Mouse (Mus musculus): Measurements from ENCODE around the gene Sesn1. TPM values are rescaled to one million over a fixed set of nuclear protein-coding genes. Genes with fewer than 3 reads are reported as not detected.

Sesn1 gene
- total and polyA plus RNA-seq, 3 experiments, result 9.1 to 49.3 (median 30.3) TPM

- Histone ChIP-seq H3K9me3 (replicated peaks) (peaks cover 14% of the 10 kb centered on the region), H3K4me1 (ENCODE audit: insufficient read depth, low read depth, low read length) (no peaks in the 10 kb centered on the region), H3K4me3 (ENCODE audit: low read depth, low read length) (no peak overlapping the region), H3K36me3 (replicated peaks) (peaks cover 34% of the 10 kb centered on the region), H3K27me3 (ENCODE audit: insufficient read depth, low read length) (no peaks in the 10 kb centered on the region)
- ATAC-seq (ENCODE audit: extremely low read depth, insufficient number of reproducible peaks, low FRiP score, poor library complexity, severe bottlenecking) (no peak), DNase-seq (ENCODE audit: low spot score) (no peak)
- TF ChIP-seq POLR2AphosphoS5 (IDR thresholded peaks at IDR 0.05; ENCODE audit: insufficient replicate concordance, low read depth, low read length), result no peak
- no peak for TF ChIP-seq TAL1 (conservative IDR thresholded peaks at IDR 0.05; ENCODE audit: low read depth, low read length)
- no peak for TF ChIP-seq CTCF (IDR thresholded peaks at IDR 0.05; ENCODE audit: low read depth, low read length)
- no peak for TF ChIP-seq GATA1 (IDR thresholded peaks at IDR 0.05; ENCODE audit: borderline replicate concordance, low read length)
These were observed 17.4 kb upstream of the Sesn1 start for GRCm38 (mm10) chr10:41792375-41792774.

GRCm38 (mm10) chr10:41797253-41797652, 12.5 kb upstream of the Sesn1 start:
- TF ChIP-seq GATA2 (IDR thresholded peaks at IDR 0.05; ENCODE audit: borderline replicate concordance, low read depth, low read length) (no peak), TAL1 (conservative IDR thresholded peaks at IDR 0.05; ENCODE audit: low read depth, low read length) (no peak), GATA1 (IDR thresholded peaks at IDR 0.05; ENCODE audit: borderline replicate concordance, low read length) (no peak), POLR2AphosphoS5 (IDR thresholded peaks at IDR 0.05; ENCODE audit: insufficient replicate concordance, low read depth, low read length) (no peak), CTCF (IDR thresholded peaks at IDR 0.05; ENCODE audit: low read depth, low read length) (no peak)
- Histone ChIP-seq H3K36me3 (replicated peaks) (peaks cover 70% of the 10 kb centered on the region), H3K9me3 (replicated peaks) (peaks cover 39% of the 10 kb centered on the region), H3K4me1 (ENCODE audit: insufficient read depth, low read depth, low read length) (no peaks in the 10 kb centered on the region), H3K4me3 (ENCODE audit: low read depth, low read length) (no peak overlapping the region), H3K27me3 (ENCODE audit: insufficient read depth, low read length) (no peaks in the 10 kb centered on the region)
- ATAC-seq (ENCODE audit: extremely low read depth, insufficient number of reproducible peaks, low FRiP score, poor library complexity, severe bottlenecking) (no peak), DNase-seq (ENCODE audit: low spot score) (no peak)

DNA sequence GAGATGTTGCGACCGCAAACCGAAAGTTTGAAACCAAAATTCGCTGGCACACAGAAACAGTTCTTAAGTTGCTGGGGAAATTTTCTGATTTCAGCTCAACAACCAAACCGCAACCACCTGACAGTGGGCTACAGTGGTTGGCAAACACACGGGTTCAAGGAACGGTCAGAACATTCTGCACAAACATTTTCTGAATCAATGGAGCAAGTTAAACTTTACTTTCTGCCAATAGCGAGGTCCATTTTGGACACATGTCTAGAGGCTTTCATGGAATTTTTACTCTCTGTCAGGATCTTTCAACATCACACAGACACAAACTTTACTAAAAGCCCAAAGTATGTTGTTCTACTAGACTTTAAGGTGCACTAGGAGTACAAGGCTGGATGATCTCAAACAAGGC, 6.3 kb upstream of the Sesn1 start:
- Histone ChIP-seq H3K27me3 (ENCODE audit: insufficient read depth, low read length) (no peaks in the 10 kb centered on the region), H3K4me3 (ENCODE audit: low read depth, low read length) (no peak overlapping the region), H3K4me1 (ENCODE audit: insufficient read depth, low read depth, low read length) (peaks cover 6% of the 10 kb centered on the region), H3K36me3 (replicated peaks) (peaks cover 79% of the 10 kb centered on the region), H3K9me3 (replicated peaks) (peaks cover 33% of the 10 kb centered on the region)
- TF ChIP-seq GATA2 (IDR thresholded peaks at IDR 0.05; ENCODE audit: borderline replicate concordance, low read depth, low read length) (no peak), TAL1 (conservative IDR thresholded peaks at IDR 0.05; ENCODE audit: low read depth, low read length) (no peak), POLR2AphosphoS5 (IDR thresholded peaks at IDR 0.05; ENCODE audit: insufficient replicate concordance, low read depth, low read length) (no peak), CTCF (IDR thresholded peaks at IDR 0.05; ENCODE audit: low read depth, low read length) (no peak), GATA1 (IDR thresholded peaks at IDR 0.05; ENCODE audit: borderline replicate concordance, low read length) (no peak)
- no peak for DNase-seq (ENCODE audit: low spot score)
- ATAC-seq (ENCODE audit: extremely low read depth, insufficient number of reproducible peaks, low FRiP score, poor library complexity, severe bottlenecking), result no peak

- TF ChIP-seq TAL1 (conservative IDR thresholded peaks at IDR 0.05; ENCODE audit: low read depth, low read length) (no peak), POLR2AphosphoS5 (IDR thresholded peaks at IDR 0.05; ENCODE audit: insufficient replicate concordance, low read depth, low read length) (no peak), GATA1 (IDR thresholded peaks at IDR 0.05; ENCODE audit: borderline replicate concordance, low read length) (no peak)
- H3K36me3 ChIP-seq (replicated peaks), result peaks cover 70% of the 10 kb centered on the region
- peaks cover 29% of the 10 kb centered on the region for H3K9me3 ChIP-seq (replicated peaks)
- H3K4me3 ChIP-seq (ENCODE audit: low read depth, low read length), result no peak overlapping the region
- DNase-seq (ENCODE audit: low spot score) (no peak), ATAC-seq (ENCODE audit: extremely low read depth, insufficient number of reproducible peaks, low FRiP score, poor library complexity, severe bottlenecking) (no peak)
- H3K4me1 ChIP-seq (ENCODE audit: insufficient read depth, low read depth, low read length), result peaks cover 6% of the 10 kb centered on the region
- H3K27me3 ChIP-seq (ENCODE audit: insufficient read depth, low read length), result no peaks in the 10 kb centered on the region
These were observed 5.0 kb upstream of the Sesn1 start for GRCm38 (mm10) chr10:41804711-41805110.

DNA sequence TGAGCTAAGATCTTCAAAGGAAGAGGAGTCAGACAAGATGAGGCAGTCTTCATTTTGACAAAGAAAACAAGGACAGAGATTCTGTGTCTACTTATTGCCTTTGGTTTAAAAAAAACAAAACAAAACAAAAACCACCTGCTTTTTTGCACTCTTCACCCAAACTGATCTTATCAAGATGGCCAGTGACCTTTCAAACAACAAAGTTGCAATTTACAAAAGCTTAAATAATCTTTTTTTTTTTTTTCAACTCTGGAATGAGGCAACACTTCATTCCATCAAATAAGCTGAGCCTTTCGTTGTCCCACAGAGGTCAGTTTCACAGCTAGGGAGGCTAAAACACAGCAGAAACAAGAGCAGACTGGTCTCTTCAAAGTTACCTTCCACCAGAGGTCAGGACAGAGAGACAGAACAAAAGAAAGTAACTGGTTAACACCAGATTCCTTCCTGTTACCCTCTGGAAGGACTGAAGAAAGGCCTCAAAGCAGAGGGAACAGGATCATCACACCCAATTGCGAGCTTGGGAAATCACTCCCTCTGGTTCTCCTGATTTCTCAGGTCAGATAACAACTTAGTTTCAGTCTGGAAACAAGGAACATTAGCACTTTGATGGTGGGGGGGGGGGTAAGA, 3.9 kb upstream of the Sesn1 start:
- DNase-seq (ENCODE audit: low spot score) (no peak), ATAC-seq (ENCODE audit: extremely low read depth, insufficient number of reproducible peaks, low FRiP score, poor library complexity, severe bottlenecking) (no peak)
- H3K9me3 ChIP-seq (replicated peaks), result peaks cover 24% of the 10 kb centered on the region
- no peaks in the 10 kb centered on the region for H3K27me3 ChIP-seq (ENCODE audit: insufficient read depth, low read length)
- no peak for TF ChIP-seq GATA2 (IDR thresholded peaks at IDR 0.05; ENCODE audit: borderline replicate concordance, low read depth, low read length)
- no peak for TF ChIP-seq GATA1 (IDR thresholded peaks at IDR 0.05; ENCODE audit: borderline replicate concordance, low read length)
- no peak for TF ChIP-seq POLR2AphosphoS5 (IDR thresholded peaks at IDR 0.05; ENCODE audit: insufficient replicate concordance, low read depth, low read length)
- TF ChIP-seq CTCF (IDR thresholded peaks at IDR 0.05; ENCODE audit: low read depth, low read length), result no peak
- no peak for TF ChIP-seq TAL1 (conservative IDR thresholded peaks at IDR 0.05; ENCODE audit: low read depth, low read length)
- peaks cover 59% of the 10 kb centered on the region for H3K36me3 ChIP-seq (replicated peaks)
- H3K4me3 ChIP-seq (ENCODE audit: low read depth, low read length), result no peak overlapping the region
- peaks cover 10% of the 10 kb centered on the region for H3K4me1 ChIP-seq (ENCODE audit: insufficient read depth, low read depth, low read length)

- peak; percentile 64 for DNase-seq (ENCODE audit: low spot score)
- Histone ChIP-seq H3K4me3 (ENCODE audit: low read depth, low read length) (peak overlapping the region; percentile 86), H3K27me3 (ENCODE audit: insufficient read depth, low read length) (no peaks in the 10 kb centered on the region), H3K9me3 (replicated peaks) (no peaks in the 10 kb centered on the region), H3K4me1 (ENCODE audit: insufficient read depth, low read depth, low read length) (peaks cover 35% of the 10 kb centered on the region), H3K36me3 (replicated peaks) (peaks cover 30% of the 10 kb centered on the region)
- peak; percentile 66 for ATAC-seq (ENCODE audit: extremely low read depth, insufficient number of reproducible peaks, low FRiP score, poor library complexity, severe bottlenecking)
- TF ChIP-seq GATA1 (IDR thresholded peaks at IDR 0.05; ENCODE audit: borderline replicate concordance, low read length) (no peak), TAL1 (conservative IDR thresholded peaks at IDR 0.05; ENCODE audit: low read depth, low read length) (no peak), POLR2AphosphoS5 (IDR thresholded peaks at IDR 0.05; ENCODE audit: insufficient replicate concordance, low read depth, low read length) (no peak), CTCF (IDR thresholded peaks at IDR 0.05; ENCODE audit: low read depth, low read length) (no peak), GATA2 (IDR thresholded peaks at IDR 0.05; ENCODE audit: borderline replicate concordance, low read depth, low read length) (no peak)
These were observed 510 bp upstream of the Sesn1 start for GRCm38 (mm10) chr10:41809080-41809770.

Data from G1E (cell line).